Mouse (Mus musculus): ENCODE data around the gene Gmds. TPM values are rescaled to one million over a fixed set of nuclear protein-coding genes. Genes with fewer than 3 reads are reported as not detected.

Gmds gene
- polyA plus RNA-seq, 1 experiment from 2014 or later = 35.1 TPM

- Histone ChIP-seq H3K27me3 (no peaks in the 10 kb centered on the region), H3K4me1 (no peaks in the 10 kb centered on the region), H3K4me3 (no peak overlapping the region), H3K9ac (replicated peaks) (no peak overlapping the region), H3K9me3 (no peaks in the 10 kb centered on the region), H3K36me3 (no peaks in the 10 kb centered on the region), H3K27ac (replicated peaks) (no peak overlapping the region), H3K4me2 (replicated peaks) (no peak overlapping the region)
- WGBS = 80% methylated on average over 4 of the region's 4 CpGs
- ATAC-seq (ENCODE audit: low FRiP score, low read depth) = no peak
Measured at GRCm38 (mm10) chr13:32252276-32252675, 86.3 kb downstream of the Gmds start.

- H3K27ac ChIP-seq (replicated peaks) = no peak overlapping the region
- no peaks in the 10 kb centered on the region for H3K36me3 ChIP-seq
- H3K4me3 ChIP-seq = no peak overlapping the region
- H3K27me3 ChIP-seq = no peaks in the 10 kb centered on the region
- no peak overlapping the region for H3K9ac ChIP-seq (replicated peaks)
- no peaks in the 10 kb centered on the region for H3K9me3 ChIP-seq
- ATAC-seq (ENCODE audit: low FRiP score, low read depth) = no peak
- H3K4me2 ChIP-seq (replicated peaks) = no peak overlapping the region
- WGBS = 83% methylated on average over 4 of the region's 4 CpGs
- H3K4me1 ChIP-seq = no peaks in the 10 kb centered on the region
Measured at GRCm38 (mm10) chr13:32242200-32242599, 96.3 kb downstream of the Gmds start.

- WGBS = 77% methylated on average over 3 of the region's 3 CpGs
- H3K4me2 ChIP-seq (replicated peaks) = no peak overlapping the region
- no peak for ATAC-seq (ENCODE audit: low FRiP score, low read depth)
- no peaks in the 10 kb centered on the region for H3K36me3 ChIP-seq
- no peak overlapping the region for H3K9ac ChIP-seq (replicated peaks)
- no peaks in the 10 kb centered on the region for H3K4me1 ChIP-seq
- H3K27me3 ChIP-seq = no peaks in the 10 kb centered on the region
- no peak overlapping the region for H3K27ac ChIP-seq (replicated peaks)
- H3K4me3 ChIP-seq = no peak overlapping the region
- no peaks in the 10 kb centered on the region for H3K9me3 ChIP-seq
Measured at GRCm38 (mm10) chr13:32236269-32236678, 102.3 kb downstream of the Gmds start.

DNA sequence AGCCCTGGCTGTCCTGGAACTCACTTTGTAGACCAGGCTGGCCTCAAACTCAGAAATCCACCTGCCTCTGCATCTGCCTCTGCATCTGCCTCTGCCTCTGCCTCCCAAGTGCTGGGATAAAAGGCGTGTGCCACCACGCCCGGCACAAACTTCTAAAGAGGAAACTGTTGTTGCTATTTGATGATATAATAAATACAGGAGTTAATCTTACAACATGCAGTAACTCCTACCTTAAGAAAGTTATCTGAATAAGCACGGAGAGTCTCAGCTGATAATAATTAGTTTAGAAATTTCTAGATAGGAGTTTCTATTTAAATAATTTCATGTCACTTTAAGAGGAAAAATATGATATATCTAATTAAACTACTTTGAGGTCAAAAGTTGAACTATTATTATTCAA, 103.5 kb downstream of the Gmds start:
- ATAC-seq (ENCODE audit: low FRiP score, low read depth) = no peak
- Histone ChIP-seq H3K27ac (replicated peaks) (no peak overlapping the region), H3K4me1 (no peaks in the 10 kb centered on the region), H3K9ac (replicated peaks) (no peak overlapping the region), H3K4me2 (replicated peaks) (no peak overlapping the region), H3K36me3 (no peaks in the 10 kb centered on the region), H3K4me3 (no peak overlapping the region), H3K9me3 (no peaks in the 10 kb centered on the region), H3K27me3 (no peaks in the 10 kb centered on the region)
- 88% methylated on average over 4 of the region's 4 CpGs for WGBS

- no peak for ATAC-seq (ENCODE audit: low FRiP score, low read depth)
- Histone ChIP-seq H3K36me3 (no peaks in the 10 kb centered on the region), H3K4me3 (no peak overlapping the region), H3K27me3 (no peaks in the 10 kb centered on the region), H3K9me3 (no peaks in the 10 kb centered on the region), H3K4me2 (replicated peaks) (no peak overlapping the region), H3K27ac (replicated peaks) (no peak overlapping the region), H3K9ac (replicated peaks) (no peak overlapping the region), H3K4me1 (no peaks in the 10 kb centered on the region)
- WGBS = 83% methylated on average over 9 of the region's 9 CpGs
Measured at GRCm38 (mm10) chr13:32234019-32234418, 104.5 kb downstream of the Gmds start.

DNA sequence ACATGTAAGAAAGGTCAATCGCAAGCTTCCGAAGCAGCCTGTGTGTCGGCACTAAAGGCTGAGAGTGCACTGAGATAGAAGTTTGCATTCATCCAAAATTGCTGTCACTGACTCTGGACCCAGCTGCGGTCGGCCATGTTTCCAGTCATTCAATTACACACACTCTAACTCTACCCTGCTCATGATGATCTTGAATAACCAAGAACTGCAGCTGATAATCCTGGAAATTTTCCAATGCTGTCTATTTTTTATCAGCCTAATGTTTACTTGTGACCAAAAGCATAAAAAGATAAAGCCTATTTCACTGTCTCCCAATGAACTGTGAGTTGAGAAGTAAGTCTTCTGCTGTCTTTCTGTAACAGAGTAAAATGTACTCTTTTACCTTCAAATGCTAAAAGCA, 106.1 kb downstream of the Gmds start:
- no peak overlapping the region for H3K4me3 ChIP-seq
- ATAC-seq (ENCODE audit: low FRiP score, low read depth) = no peak
- 88% methylated on average over 5 of the region's 5 CpGs for WGBS
- no peak overlapping the region for H3K9ac ChIP-seq (replicated peaks)
- H3K4me1 ChIP-seq = no peaks in the 10 kb centered on the region
- H3K9me3 ChIP-seq = no peaks in the 10 kb centered on the region
- no peak overlapping the region for H3K27ac ChIP-seq (replicated peaks)
- H3K4me2 ChIP-seq (replicated peaks) = no peak overlapping the region
- no peaks in the 10 kb centered on the region for H3K27me3 ChIP-seq
- H3K36me3 ChIP-seq = no peaks in the 10 kb centered on the region

DNA sequence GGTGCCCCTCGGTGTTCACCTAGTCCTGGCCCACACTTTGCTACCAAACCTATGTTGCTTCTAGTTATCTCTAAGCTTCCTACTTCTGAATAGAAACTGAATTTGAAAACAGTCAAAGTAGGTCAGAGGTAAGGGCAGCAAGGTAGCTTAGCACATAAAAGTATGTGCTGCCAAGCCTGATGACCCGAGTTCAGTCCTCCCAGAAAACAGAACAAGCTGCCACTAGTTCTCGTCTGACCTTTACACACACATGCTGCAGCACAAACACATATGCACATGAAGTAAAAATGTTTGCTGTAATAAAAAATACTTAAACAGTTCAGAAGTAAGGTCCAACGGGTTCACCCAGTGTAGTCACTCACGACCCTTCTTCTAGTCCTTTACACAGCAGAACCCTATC, 106.6 kb downstream of the Gmds start:
- no peak overlapping the region for H3K4me3 ChIP-seq
- no peak overlapping the region for H3K27ac ChIP-seq (replicated peaks)
- no peaks in the 10 kb centered on the region for H3K4me1 ChIP-seq
- no peak for ATAC-seq (ENCODE audit: low FRiP score, low read depth)
- H3K9me3 ChIP-seq = no peaks in the 10 kb centered on the region
- WGBS = 92% methylated on average over 5 of the region's 5 CpGs
- no peak overlapping the region for H3K4me2 ChIP-seq (replicated peaks)
- no peaks in the 10 kb centered on the region for H3K27me3 ChIP-seq
- H3K36me3 ChIP-seq = no peaks in the 10 kb centered on the region
- H3K9ac ChIP-seq (replicated peaks) = no peak overlapping the region

- Histone ChIP-seq H3K4me3 (no peak overlapping the region), H3K27ac (replicated peaks) (no peak overlapping the region), H3K36me3 (no peaks in the 10 kb centered on the region), H3K9ac (replicated peaks) (no peak overlapping the region), H3K27me3 (no peaks in the 10 kb centered on the region), H3K4me1 (no peaks in the 10 kb centered on the region), H3K9me3 (no peaks in the 10 kb centered on the region), H3K4me2 (replicated peaks) (no peak overlapping the region)
- WGBS = 83% methylated on average over 6 of the region's 6 CpGs
- ATAC-seq (ENCODE audit: low FRiP score, low read depth) = no peak
Measured at GRCm38 (mm10) chr13:32227874-32228562, 110.5 kb downstream of the Gmds start.

- Histone ChIP-seq H3K4me1 (no peaks in the 10 kb centered on the region), H3K9ac (replicated peaks) (no peak overlapping the region), H3K36me3 (no peaks in the 10 kb centered on the region), H3K27ac (replicated peaks) (no peak overlapping the region), H3K4me3 (no peak overlapping the region), H3K4me2 (replicated peaks) (no peak overlapping the region), H3K9me3 (no peaks in the 10 kb centered on the region), H3K27me3 (no peaks in the 10 kb centered on the region)
- 91% methylated on average over 2 of the region's 2 CpGs for WGBS
- no peak for ATAC-seq (ENCODE audit: low FRiP score, low read depth)
Measured at GRCm38 (mm10) chr13:32217647-32218046, 120.9 kb downstream of the Gmds start.

DNA sequence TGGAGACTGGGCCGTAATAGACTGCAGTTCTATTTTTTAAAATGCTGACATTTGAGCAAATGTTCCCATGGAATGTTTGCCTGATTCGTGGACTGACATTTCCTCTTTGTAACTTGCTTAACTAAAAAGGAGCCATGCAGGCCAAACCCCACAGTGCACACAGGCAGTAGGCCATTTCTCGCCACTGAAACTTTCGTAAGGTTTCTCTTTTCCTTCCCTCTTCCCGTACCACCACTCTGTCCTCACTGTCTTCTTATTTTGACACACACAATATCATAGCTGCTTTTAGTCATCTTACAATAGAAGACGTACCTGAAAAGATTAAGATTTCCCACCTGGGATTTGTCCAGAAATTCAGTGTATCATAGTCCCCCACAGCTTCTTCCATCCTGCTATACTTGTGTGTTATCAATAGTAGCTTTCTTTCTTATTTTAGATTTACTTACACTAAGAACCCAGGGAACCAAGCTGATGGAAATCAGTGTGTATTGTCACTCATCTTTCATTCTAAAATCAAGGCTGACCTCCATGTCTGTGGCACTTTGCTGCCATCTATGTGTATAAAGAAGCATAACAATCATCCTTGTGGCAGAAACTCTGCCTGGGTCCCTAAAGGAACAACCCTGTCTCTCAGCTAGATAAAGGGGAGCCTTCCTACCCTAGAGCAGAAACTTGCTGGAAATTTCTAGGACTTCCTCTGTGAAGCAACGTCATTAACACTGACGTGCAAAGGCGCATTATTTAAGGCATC, 124.7 kb downstream of the Gmds start:
- WGBS = 61% methylated on average over 9 of the region's 9 CpGs
- Histone ChIP-seq H3K9me3 (no peaks in the 10 kb centered on the region), H3K4me2 (replicated peaks) (no peak overlapping the region), H3K27me3 (no peaks in the 10 kb centered on the region), H3K9ac (replicated peaks) (no peak overlapping the region), H3K36me3 (no peaks in the 10 kb centered on the region), H3K4me3 (no peak overlapping the region), H3K4me1 (no peaks in the 10 kb centered on the region), H3K27ac (replicated peaks) (no peak overlapping the region)
- peak; percentile 77 for ATAC-seq (ENCODE audit: low FRiP score, low read depth)

GRCm38 (mm10) chr13:32212125-32212524, 126.4 kb downstream of the Gmds start:
- H3K27ac ChIP-seq (replicated peaks) = no peak overlapping the region
- H3K27me3 ChIP-seq = no peaks in the 10 kb centered on the region
- no peaks in the 10 kb centered on the region for H3K4me1 ChIP-seq
- H3K9me3 ChIP-seq = no peaks in the 10 kb centered on the region
- 76% methylated on average over 2 of the region's 2 CpGs for WGBS
- H3K4me2 ChIP-seq (replicated peaks) = no peak overlapping the region
- H3K9ac ChIP-seq (replicated peaks) = no peak overlapping the region
- no peaks in the 10 kb centered on the region for H3K36me3 ChIP-seq
- H3K4me3 ChIP-seq = no peak overlapping the region
- no peak for ATAC-seq (ENCODE audit: low FRiP score, low read depth)

- Histone ChIP-seq H3K27me3 (no peaks in the 10 kb centered on the region), H3K9ac (replicated peaks) (no peak overlapping the region), H3K4me3 (no peak overlapping the region), H3K4me2 (replicated peaks) (no peak overlapping the region), H3K4me1 (no peaks in the 10 kb centered on the region), H3K36me3 (no peaks in the 10 kb centered on the region), H3K9me3 (no peaks in the 10 kb centered on the region), H3K27ac (replicated peaks) (no peak overlapping the region)
- no peak for ATAC-seq (ENCODE audit: low FRiP score, low read depth)
- 84% methylated on average over 5 of the region's 5 CpGs for WGBS
Measured at GRCm38 (mm10) chr13:32207172-32207908, 131.2 kb downstream of the Gmds start.
